Mouse (Mus musculus) midbrain, embryonic 14.5 days (tissue): ENCODE data around the gene Vegfa. TPM values are rescaled to one million over a fixed set of nuclear protein-coding genes. Genes with fewer than 3 reads are reported as not detected.

Experiments used
- ATAC-seq: fragments of 200-750 bp; cut with Nextera tagmentation; 2 replicates; pipeline ENCODE4 v1.8.0; 2017; ENCODE audit warnings: moderate number of reproducible peaks, moderate library complexity; ENCODE audit not compliant: low FRiP score, low TSS enrichment
- DNase-seq: peaks from one replicate; pipeline ENCODE4 v3.0.0-alpha.2; 2015
- H3K27ac ChIP-seq: fragments of 300-500 bp; sonication (generic); replicated peaks from 2 replicates; pipeline ENCODE4 v1.5.1; 2014; ENCODE audit warnings: mild to moderate bottlenecking, low read depth, low read length, moderate library complexity
- H3K27me3 ChIP-seq: fragments of 300-500 bp; sonication (generic); 2 replicates; pipeline ENCODE4 v1.6.1; 2014; ENCODE audit warnings: low read length, control low read depth, mixed read lengths; ENCODE audit not compliant: control insufficient read depth, insufficient read depth
- H3K36me3 ChIP-seq: fragments of 300-500 bp; sonication (generic); 2 replicates; pipeline ENCODE4 v1.6.1; 2014; ENCODE audit warnings: low read length, control low read depth; ENCODE audit not compliant: control insufficient read depth, insufficient read depth
- H3K4me1 ChIP-seq: fragments of 300-500 bp; sonication (generic); 2 replicates; pipeline ENCODE4 v1.6.1; 2014; ENCODE audit warnings: mild to moderate bottlenecking, antibody characterized with exemption, low read length, control low read depth; ENCODE audit not compliant: control insufficient read depth, insufficient read depth
- H3K4me2 ChIP-seq: fragments of 300-500 bp; sonication (generic); 2 replicates; pipeline ENCODE4 v1.6.1; 2014; ENCODE audit warnings: mild to moderate bottlenecking, low read length, moderate library complexity
- H3K4me3 ChIP-seq: fragments of 300-500 bp; sonication (generic); replicated peaks from 2 replicates; pipeline ENCODE4 v1.5.1; 2014; ENCODE audit warnings: low read depth, low read length
- H3K9ac ChIP-seq: fragments of 300-500 bp; sonication (generic); replicated peaks from 2 replicates; pipeline ENCODE4 v1.6.1; 2014; ENCODE audit warnings: mild to moderate bottlenecking, low read length, moderate library complexity
- H3K9me3 ChIP-seq: fragments of 300-500 bp; sonication (generic); 2 replicates; pipeline ENCODE4 v1.6.1; 2016; ENCODE audit warnings: low read length, control low read depth, mixed read lengths; ENCODE audit not compliant: control insufficient read depth
- WGBS: fragments of 180-500 bp; shearing (Covaris S2); extraction: QIAGEN DNeasy Blood & Tissue Kit; methylation state at CpG from one replicate; pipeline ENCODE4 v1.1.7; 2014; 5-methylcytosine and 5-hydroxymethylcytosine counted together
- polyA plus RNA-seq: library from polyadenylated mRNA; unstranded; fragments of >200 nt; fragmentation: Nextera tagmentation; extraction: Ambion mirVana; gene quantifications from 2 replicates; pipeline ENCODE4 v1.2.1, GENCODE M21; 2014

The Vegfa gene
- polyA plus RNA-seq, 1 experiment from 2014 or later, result 4.3 TPM

DNA sequence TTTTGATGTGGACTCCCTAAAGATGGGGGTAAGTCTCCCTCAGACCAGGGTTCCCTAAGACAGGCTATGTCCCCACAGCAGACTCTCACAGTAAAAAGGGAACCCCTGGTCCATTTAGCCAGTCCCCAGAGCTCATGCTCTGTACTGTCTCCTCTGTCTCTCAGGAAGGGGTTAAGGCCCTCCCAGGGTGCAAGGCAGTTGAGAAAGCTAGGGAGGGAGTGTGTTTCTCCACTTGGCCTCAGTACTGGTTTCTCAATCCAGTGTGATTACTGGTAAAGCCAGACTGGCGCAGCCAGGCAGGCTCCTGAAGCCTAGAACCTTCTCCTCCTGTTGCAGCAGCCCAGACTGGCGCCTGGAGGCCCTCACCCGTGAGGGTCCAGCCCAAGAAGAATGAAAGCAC, 26.7 kb downstream of the Vegfa start:
- no peaks in the 10 kb centered on the region for H3K9me3 ChIP-seq
- H3K27ac ChIP-seq, result no peak overlapping the region
- DNase-seq (no peak), ATAC-seq (no peak)
- H3K27me3 ChIP-seq, result no peaks in the 10 kb centered on the region
- no peak overlapping the region for H3K4me3 ChIP-seq
- H3K4me1 ChIP-seq, result no peaks in the 10 kb centered on the region
- 80% methylated on average over 3 of the region's 3 CpGs for WGBS
- H3K36me3 ChIP-seq, result no peaks in the 10 kb centered on the region
- H3K9ac ChIP-seq, result no peak overlapping the region
- no peak overlapping the region for H3K4me2 ChIP-seq

DNA sequence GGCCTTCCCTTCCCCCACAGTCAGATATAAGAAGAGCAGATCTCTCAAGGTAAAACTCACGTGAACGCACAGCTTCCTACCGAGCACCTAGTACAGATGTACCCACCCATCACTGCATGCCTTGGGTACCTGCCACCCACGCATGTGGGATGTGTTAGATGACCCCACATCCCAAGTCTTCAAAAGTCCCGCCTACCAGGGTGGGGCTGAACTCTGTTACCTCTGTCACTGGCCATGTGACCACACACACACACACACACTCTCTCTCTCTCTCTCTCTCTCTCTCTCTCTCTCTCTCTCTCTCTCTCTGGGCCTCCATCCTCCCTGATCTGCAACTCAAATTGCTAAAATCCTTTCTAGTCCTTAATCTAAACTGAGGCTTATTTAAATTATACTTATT, 27.7 kb downstream of the Vegfa start:
- no peak overlapping the region for H3K4me2 ChIP-seq
- no peak for ATAC-seq
- H3K4me3 ChIP-seq, result no peak overlapping the region
- no peaks in the 10 kb centered on the region for H3K9me3 ChIP-seq
- H3K27me3 ChIP-seq, result no peaks in the 10 kb centered on the region
- H3K9ac ChIP-seq, result no peak overlapping the region
- H3K36me3 ChIP-seq, result no peaks in the 10 kb centered on the region
- no peak for DNase-seq
- 86% methylated on average over 5 of the region's 5 CpGs for WGBS
- no peaks in the 10 kb centered on the region for H3K4me1 ChIP-seq
- H3K27ac ChIP-seq, result no peak overlapping the region

DNA sequence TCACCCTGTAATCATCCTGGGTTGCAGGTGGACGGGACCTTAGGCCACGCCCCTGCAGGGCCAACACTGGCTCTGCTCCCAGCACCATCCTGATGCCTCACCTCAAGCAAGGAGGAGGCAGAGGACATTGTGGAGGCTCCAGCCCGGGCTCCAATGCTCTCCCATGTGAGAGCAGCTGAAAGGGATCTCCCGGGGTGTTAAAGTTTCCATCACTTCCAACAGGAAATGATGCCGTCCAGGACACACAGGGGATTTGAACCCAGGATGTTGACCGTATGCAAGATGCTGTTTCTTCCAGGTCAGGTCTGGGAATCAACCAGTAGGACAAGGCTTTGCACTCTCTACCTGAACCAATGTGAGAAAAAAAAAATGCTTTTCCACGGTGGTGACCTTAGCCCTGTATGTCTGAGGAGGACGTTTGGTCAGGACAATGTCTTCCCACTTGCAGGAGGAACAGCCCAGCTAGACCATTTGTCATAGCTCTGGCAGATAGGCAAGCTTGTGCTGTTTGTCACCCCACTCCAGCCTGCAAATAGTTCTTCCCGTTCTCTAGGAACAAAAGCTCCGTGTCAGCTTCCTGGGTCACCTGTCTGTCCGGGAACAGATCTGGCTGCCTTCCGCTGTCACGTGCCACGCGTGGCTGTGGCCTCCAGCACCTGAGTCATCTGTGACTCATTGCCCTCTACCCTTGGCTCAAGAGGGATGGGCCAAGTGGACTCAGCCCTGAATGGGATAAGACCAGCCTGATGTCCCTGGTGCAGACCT, 28.3 kb downstream of the Vegfa start:
- H3K27ac ChIP-seq, result no peak overlapping the region
- 79% methylated on average over 15 of the region's 15 CpGs for WGBS

DNA sequence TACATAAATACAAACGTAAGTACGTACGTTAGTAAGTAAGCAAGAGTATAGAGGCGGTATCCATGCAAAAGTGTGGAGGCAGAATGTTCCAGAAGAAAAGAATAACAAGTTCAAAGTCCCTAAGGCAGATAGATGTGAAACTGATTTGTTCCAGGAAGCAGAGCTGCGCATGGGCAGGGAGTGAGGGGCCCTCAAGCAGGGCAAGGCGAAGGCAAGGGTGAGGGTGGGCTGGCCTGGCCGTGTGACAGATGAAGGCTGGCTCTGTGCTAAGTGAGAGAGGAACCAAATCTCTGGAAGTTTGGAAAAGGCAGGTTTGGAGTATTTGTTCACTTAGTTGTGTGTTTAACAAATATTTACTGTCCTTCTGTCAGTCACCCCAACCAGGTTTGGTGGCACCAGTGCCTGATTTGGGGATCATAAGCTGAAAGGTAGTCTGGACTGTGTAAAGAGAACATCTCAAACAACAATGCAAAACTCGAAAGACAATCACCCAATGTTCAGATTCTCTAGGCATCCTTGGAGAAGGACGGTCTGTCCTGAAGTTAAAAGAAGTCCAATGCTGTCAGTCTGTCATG, 32.7 kb downstream of the Vegfa start:
- Histone ChIP-seq H3K27me3 (no peaks in the 10 kb centered on the region), H3K4me3 (no peak overlapping the region), H3K9me3 (no peaks in the 10 kb centered on the region), H3K36me3 (no peaks in the 10 kb centered on the region), H3K4me1 (no peaks in the 10 kb centered on the region), H3K4me2 (no peak overlapping the region), H3K27ac (no peak overlapping the region), H3K9ac (no peak overlapping the region)
- no peak for DNase-seq
- ATAC-seq, result no peak
- WGBS, result 84% methylated on average over 9 of the region's 9 CpGs

More for the DNA sequence above, 28.3 kb downstream of the Vegfa start:
- Histone ChIP-seq H3K4me2 (no peak overlapping the region), H3K36me3 (no peaks in the 10 kb centered on the region), H3K4me3 (no peak overlapping the region), H3K4me1 (no peaks in the 10 kb centered on the region), H3K9ac (no peak overlapping the region), H3K27me3 (no peaks in the 10 kb centered on the region), H3K9me3 (no peaks in the 10 kb centered on the region)
- DNase-seq, result no peak
- ATAC-seq, result no peak

DNA sequence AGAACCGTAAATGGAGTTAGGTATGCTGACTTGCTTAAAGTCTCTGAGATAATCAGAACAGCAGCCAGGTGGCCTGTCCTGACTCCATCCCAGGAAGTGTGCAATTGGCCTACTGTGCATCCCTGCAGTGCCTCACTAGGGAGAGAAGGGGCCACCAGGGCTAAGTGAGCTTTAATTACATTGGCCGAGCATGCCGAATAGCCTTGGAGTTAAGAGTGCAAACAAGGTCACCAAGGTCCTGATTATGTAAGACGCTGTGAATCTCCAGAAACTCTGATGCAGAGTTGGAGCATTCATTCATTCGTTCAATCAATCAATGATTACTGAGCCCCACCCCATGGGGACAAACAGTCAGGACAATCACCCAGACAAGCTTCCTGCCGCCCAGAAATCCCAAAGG, 33.8 kb downstream of the Vegfa start:
- DNase-seq (no peak), ATAC-seq (no peak)
- Histone ChIP-seq H3K36me3 (no peaks in the 10 kb centered on the region), H3K4me2 (no peak overlapping the region), H3K9ac (no peak overlapping the region), H3K27me3 (no peaks in the 10 kb centered on the region), H3K4me3 (no peak overlapping the region), H3K9me3 (no peaks in the 10 kb centered on the region), H3K27ac (no peak overlapping the region), H3K4me1 (no peaks in the 10 kb centered on the region)
- WGBS, result 35% methylated on average over 6 of the region's 6 CpGs

GRCm38 (mm10) chr17:45996921-45997444, 35.2 kb downstream of the Vegfa start:
- Histone ChIP-seq H3K4me3 (no peak overlapping the region), H3K27ac (no peak overlapping the region), H3K9me3 (no peaks in the 10 kb centered on the region), H3K36me3 (no peaks in the 10 kb centered on the region), H3K4me2 (no peak overlapping the region), H3K9ac (no peak overlapping the region), H3K27me3 (no peaks in the 10 kb centered on the region), H3K4me1 (no peaks in the 10 kb centered on the region)
- DNase-seq (no peak), ATAC-seq (no peak)
- WGBS, result 93% methylated on average over 9 of the region's 9 CpGs

GRCm38 (mm10) chr17:45994281-45994817, 37.8 kb downstream of the Vegfa start:
- Histone ChIP-seq H3K4me2 (no peak overlapping the region), H3K27me3 (no peaks in the 10 kb centered on the region), H3K4me3 (no peak overlapping the region), H3K9me3 (no peaks in the 10 kb centered on the region), H3K27ac (no peak overlapping the region), H3K9ac (no peak overlapping the region), H3K36me3 (no peaks in the 10 kb centered on the region), H3K4me1 (no peaks in the 10 kb centered on the region)
- DNase-seq (peak; percentile 35), ATAC-seq (no peak)
- 68% methylated on average over 11 of the region's 11 CpGs for WGBS

- Histone ChIP-seq H3K9me3 (no peaks in the 10 kb centered on the region), H3K27me3 (no peaks in the 10 kb centered on the region), H3K4me1 (no peaks in the 10 kb centered on the region), H3K4me2 (no peak overlapping the region), H3K9ac (no peak overlapping the region), H3K4me3 (no peak overlapping the region), H3K27ac (no peak overlapping the region), H3K36me3 (no peaks in the 10 kb centered on the region)
- DNase-seq (no peak), ATAC-seq (no peak)
- 79% methylated on average over 3 of the region's 3 CpGs for WGBS
Measured at GRCm38 (mm10) chr17:45986915-45987314, 45.3 kb downstream of the Vegfa start.

DNA sequence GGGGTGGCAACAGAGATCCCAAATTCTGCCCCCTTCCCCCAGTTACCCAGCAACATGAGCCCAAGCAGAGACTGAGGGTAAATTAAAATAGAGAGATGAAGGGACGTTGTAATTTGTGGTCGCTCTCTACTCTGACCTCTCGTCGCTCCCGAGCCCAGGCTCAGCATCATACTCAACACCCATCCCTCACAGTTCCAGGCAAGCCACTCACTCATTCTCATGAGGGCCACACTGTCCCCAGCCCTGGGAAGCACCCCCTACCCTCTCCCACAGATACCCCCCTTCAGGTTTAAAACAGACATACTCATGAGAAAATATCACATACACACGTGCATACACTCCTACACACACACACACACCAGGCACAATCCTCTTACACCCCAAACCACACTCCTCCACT, 45.8 kb downstream of the Vegfa start:
- no peak for ATAC-seq
- no peak overlapping the region for H3K4me2 ChIP-seq

More for the DNA sequence above, 45.8 kb downstream of the Vegfa start:
- H3K27me3 ChIP-seq, result no peaks in the 10 kb centered on the region
- no peaks in the 10 kb centered on the region for H3K4me1 ChIP-seq
- 86% methylated on average over 6 of the region's 6 CpGs for WGBS
- H3K9ac ChIP-seq, result no peak overlapping the region
- no peaks in the 10 kb centered on the region for H3K36me3 ChIP-seq
- no peak for DNase-seq
- no peaks in the 10 kb centered on the region for H3K9me3 ChIP-seq
- no peak overlapping the region for H3K4me3 ChIP-seq
- no peak overlapping the region for H3K27ac ChIP-seq
